Mouse (Mus musculus): ENCODE results near the gene Gsdma3.

Gsdma3 gene

GRCm38 (mm10) chr11:98625611-98626410 lies at the start of gene Gsdma3, which contains the start of gene Gm12355:
Gene Gsdma3, plus strand, starts transcription at chr11:98626360.
Gene Gm12355, minus strand, starts transcription at chr11:98625661.
- no peak for DNase-seq (ENCODE audit: low read depth, low spot score)

GRCm38 (mm10) chr11:98577776-98578175 lies 48.4 kb upstream of the Gsdma3 start:
- DNase-seq (ENCODE audit: low read depth, low spot score) = no peak

- peak; percentile 86 for DNase-seq (ENCODE audit: low read depth, low spot score)
Observed at GRCm38 (mm10) chr11:98580301-98581121, 45.6 kb upstream of the Gsdma3 start.

GRCm38 (mm10) chr11:98581286-98582029 lies 44.7 kb upstream of the Gsdma3 start:
- DNase-seq (ENCODE audit: low read depth, low spot score) = peak; percentile 75

GRCm38 (mm10) chr11:98582030-98582388 lies 44.2 kb upstream of the Gsdma3 start:
- DNase-seq (ENCODE audit: low read depth, low spot score) = no peak

- no peak for DNase-seq (ENCODE audit: low read depth, low spot score)
Observed at GRCm38 (mm10) chr11:98582551-98583264, 43.5 kb upstream of the Gsdma3 start.

- no peak for DNase-seq (ENCODE audit: low read depth, low spot score)
Observed at GRCm38 (mm10) chr11:98583265-98583552, 43.0 kb upstream of the Gsdma3 start.

GRCm38 (mm10) chr11:98583571-98583970 lies 42.6 kb upstream of the Gsdma3 start:
- DNase-seq (ENCODE audit: low read depth, low spot score) = peak; percentile 49

- DNase-seq (ENCODE audit: low read depth, low spot score) = no peak
Observed at GRCm38 (mm10) chr11:98584146-98584545, 42.0 kb upstream of the Gsdma3 start.

- DNase-seq (ENCODE audit: low read depth, low spot score) = no peak
Observed at GRCm38 (mm10) chr11:98584629-98585177, 41.5 kb upstream of the Gsdma3 start.

GRCm38 (mm10) chr11:98586087-98586891 lies 39.9 kb upstream of the Gsdma3 start:
- no peak for DNase-seq (ENCODE audit: low read depth, low spot score)

GRCm38 (mm10) chr11:98586892-98587563 lies 39.1 kb upstream of the Gsdma3 start, which contains the start of gene Ormdl3:
Gene Ormdl3, minus strand, starts transcription at chr11:98587368.
- peak; percentile 99 for DNase-seq (ENCODE audit: low read depth, low spot score)

GRCm38 (mm10) chr11:98587684-98588546 lies 38.2 kb upstream of the Gsdma3 start:
- peak; percentile 81 for DNase-seq (ENCODE audit: low read depth, low spot score)

- no peak for DNase-seq (ENCODE audit: low read depth, low spot score)
Observed at GRCm38 (mm10) chr11:98588833-98589281, 37.3 kb upstream of the Gsdma3 start.

GRCm38 (mm10) chr11:98589306-98589705 lies 36.9 kb upstream of the Gsdma3 start:
- DNase-seq (ENCODE audit: low read depth, low spot score) = no peak

- DNase-seq (ENCODE audit: low read depth, low spot score) = no peak
Observed at GRCm38 (mm10) chr11:98590548-98591445, 35.4 kb upstream of the Gsdma3 start.

- DNase-seq (ENCODE audit: low read depth, low spot score) = no peak
Observed at GRCm38 (mm10) chr11:98595021-98595420, 31.1 kb upstream of the Gsdma3 start.

- no peak for DNase-seq (ENCODE audit: low read depth, low spot score)
Observed at GRCm38 (mm10) chr11:98595473-98595872, 30.7 kb upstream of the Gsdma3 start.
